Mouse (Mus musculus) forebrain, embryonic 16.5 days (tissue): ENCODE results near the gene Ulk4. TPM values are rescaled to one million over a fixed set of nuclear protein-coding genes. Genes with fewer than 3 reads are reported as not detected.

Source experiments
- ATAC-seq: fragments of 200-750 bp; cut with Nextera tagmentation; 2 replicates; pipeline ENCODE4 v1.8.0; 2017; ENCODE audit warnings: mild to moderate bottlenecking, moderate library complexity
- H3K27ac ChIP-seq: fragments of 300-500 bp; sonication (generic); 2 replicates; pipeline ENCODE4 v1.5.1; 2014; ENCODE audit warnings: low read length, control low read depth
- H3K27me3 ChIP-seq: fragments of 300-500 bp; sonication (generic); replicated peaks from 2 replicates; pipeline ENCODE4 v1.6.1; 2014; ENCODE audit warnings: low read length; ENCODE audit not compliant: control insufficient read depth, insufficient read depth
- H3K36me3 ChIP-seq: fragments of 300-500 bp; sonication (generic); 2 replicates; pipeline ENCODE4 v1.6.1; 2014; ENCODE audit not compliant: control insufficient read depth, insufficient read depth
- H3K4me1 ChIP-seq: fragments of 300-500 bp; sonication (generic); replicated peaks from 2 replicates; pipeline ENCODE4 v1.6.1; 2014; ENCODE audit warnings: low read length; ENCODE audit not compliant: control insufficient read depth, insufficient read depth
- H3K4me2 ChIP-seq: fragments of 300-500 bp; sonication (generic); 2 replicates; pipeline ENCODE4 v1.6.1; 2014; ENCODE audit warnings: mild to moderate bottlenecking, low read length, control low read depth
- H3K4me3 ChIP-seq: fragments of 300-500 bp; sonication (generic); replicated peaks from 2 replicates; pipeline ENCODE4 v1.5.1; 2014; ENCODE audit warnings: mild to moderate bottlenecking, low read length, control low read depth
- H3K9ac ChIP-seq: fragments of 300-500 bp; sonication (generic); replicated peaks from 2 replicates; pipeline ENCODE4 v1.6.1; 2014; ENCODE audit warnings: low read depth, low read length, control low read depth
- H3K9me3 ChIP-seq: fragments of 300-500 bp; sonication (generic); 2 replicates; pipeline ENCODE4 v1.6.1; 2016; ENCODE audit warnings: low read length; ENCODE audit not compliant: control insufficient read depth
- WGBS: fragments of 180-500 bp; shearing (Covaris S2); extraction: QIAGEN DNeasy Blood & Tissue Kit; methylation state at CpG from one replicate; pipeline ENCODE4 v1.1.7; 2014; 5-methylcytosine and 5-hydroxymethylcytosine counted together
- polyA plus RNA-seq: library from polyadenylated mRNA; unstranded; fragments of >200 nt; fragmentation: Nextera tagmentation; extraction: Ambion mirVana; gene quantifications from 2 replicates; pipeline ENCODE4 v1.2.1, GENCODE M21; 2015

Gene Ulk4
- polyA plus RNA-seq, 1 experiment from 2014 or later = 115 TPM

- WGBS = 80% methylated on average over 4 of the region's 4 CpGs
- H3K4me1 ChIP-seq = peaks cover 3% of the 10 kb centered on the region
- H3K27me3 ChIP-seq = no peaks in the 10 kb centered on the region
- no peak overlapping the region for H3K9ac ChIP-seq
- no peak overlapping the region for H3K4me2 ChIP-seq
- no peaks in the 10 kb centered on the region for H3K36me3 ChIP-seq
- H3K27ac ChIP-seq = no peak overlapping the region
- no peak for ATAC-seq
- H3K9me3 ChIP-seq = no peaks in the 10 kb centered on the region
- H3K4me3 ChIP-seq = no peak overlapping the region
Observed at GRCm38 (mm10) chr9:121271561-121271960, 5.4 kb downstream of the Ulk4 start.

- no peak overlapping the region for H3K9ac ChIP-seq
- no peaks in the 10 kb centered on the region for H3K9me3 ChIP-seq
- no peak overlapping the region for H3K4me3 ChIP-seq
- H3K4me1 ChIP-seq = no peaks in the 10 kb centered on the region; the same call in 1 of the 2 replicates
- WGBS = 100% methylated on average over 1 of the region's 1 CpGs
- H3K36me3 ChIP-seq = no peaks in the 10 kb centered on the region
- H3K27me3 ChIP-seq = no peaks in the 10 kb centered on the region
- ATAC-seq = no peak
- no peak overlapping the region for H3K27ac ChIP-seq
- H3K4me2 ChIP-seq = no peak overlapping the region
Observed at GRCm38 (mm10) chr9:121271149-121271548, 5.8 kb downstream of the Ulk4 start.

GRCm38 (mm10) chr9:121265307-121265706 is 11.7 kb downstream of the Ulk4 start:
- no peak overlapping the region for H3K27ac ChIP-seq
- 86% methylated on average over 10 of the region's 10 CpGs for WGBS
- H3K4me3 ChIP-seq = no peak overlapping the region
- ATAC-seq = no peak
- no peak overlapping the region for H3K9ac ChIP-seq
- H3K27me3 ChIP-seq = no peaks in the 10 kb centered on the region
- H3K9me3 ChIP-seq = no peaks in the 10 kb centered on the region
- H3K4me2 ChIP-seq = no peak overlapping the region
- H3K36me3 ChIP-seq = no peaks in the 10 kb centered on the region
- H3K4me1 ChIP-seq = no peaks in the 10 kb centered on the region

DNA sequence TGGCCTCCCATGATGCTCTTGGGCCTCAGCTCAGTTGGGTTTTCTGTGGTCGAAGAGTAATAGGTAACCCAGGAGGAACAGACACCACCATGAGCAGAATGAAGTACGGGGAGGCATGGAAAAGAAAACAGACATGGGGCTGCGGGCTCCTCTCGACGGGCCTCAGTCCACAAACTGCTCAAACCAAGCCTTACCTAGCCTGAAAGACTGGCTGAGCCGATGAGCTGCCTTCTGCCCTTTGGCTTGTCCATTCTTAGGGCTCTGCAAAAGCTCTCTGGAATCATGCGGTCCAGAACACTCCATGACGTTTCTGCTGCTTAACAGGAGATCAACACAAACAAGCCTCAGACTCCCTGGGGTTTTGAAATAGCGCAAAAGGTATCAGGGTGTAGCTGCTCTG is 19.9 kb downstream of the Ulk4 start:
- 86% methylated on average over 9 of the region's 9 CpGs for WGBS
- ATAC-seq = no peak
- H3K9me3 ChIP-seq = no peaks in the 10 kb centered on the region
- H3K27me3 ChIP-seq = no peaks in the 10 kb centered on the region
- no peaks in the 10 kb centered on the region for H3K36me3 ChIP-seq
- no peaks in the 10 kb centered on the region for H3K4me1 ChIP-seq
- H3K27ac ChIP-seq = no peak overlapping the region
- H3K9ac ChIP-seq = no peak overlapping the region
- H3K4me3 ChIP-seq = no peak overlapping the region
- H3K4me2 ChIP-seq = no peak overlapping the region

GRCm38 (mm10) chr9:121254761-121255160 is 22.2 kb downstream of the Ulk4 start:
- no peak overlapping the region for H3K27ac ChIP-seq
- H3K4me3 ChIP-seq = no peak overlapping the region
- no peaks in the 10 kb centered on the region for H3K9me3 ChIP-seq
- H3K4me1 ChIP-seq = no peaks in the 10 kb centered on the region
- no peaks in the 10 kb centered on the region for H3K27me3 ChIP-seq
- H3K4me2 ChIP-seq = no peak overlapping the region
- 95% methylated on average over 13 of the region's 13 CpGs for WGBS
- no peak for ATAC-seq
- H3K36me3 ChIP-seq = no peaks in the 10 kb centered on the region
- H3K9ac ChIP-seq = no peak overlapping the region

DNA sequence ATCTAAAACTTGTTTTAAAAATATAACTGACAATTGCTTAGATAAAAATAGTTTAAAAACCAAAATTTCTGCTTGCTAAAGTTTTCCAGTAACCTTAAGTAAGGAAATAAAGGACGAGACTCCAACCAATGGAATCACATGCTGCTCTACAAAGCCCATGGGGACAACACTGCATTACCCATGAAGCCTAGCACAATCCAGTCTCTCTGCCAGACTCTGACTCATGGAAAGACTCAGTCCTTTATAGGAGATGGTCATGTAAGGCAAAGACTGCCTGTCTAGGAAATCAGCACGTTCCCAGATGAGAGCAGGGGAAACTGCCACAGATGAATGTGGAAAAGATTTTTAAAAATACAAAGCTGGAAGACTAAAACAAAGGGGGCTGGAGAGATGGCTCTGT is 23.0 kb downstream of the Ulk4 start:
- WGBS = 82% methylated on average over 2 of the region's 2 CpGs

GRCm38 (mm10) chr9:121250854-121251253 is 26.1 kb downstream of the Ulk4 start:
- Histone ChIP-seq H3K27ac (no peak overlapping the region), H3K9ac (no peak overlapping the region), H3K4me2 (no peak overlapping the region), H3K4me3 (no peak overlapping the region), H3K9me3 (no peaks in the 10 kb centered on the region), H3K27me3 (no peaks in the 10 kb centered on the region), H3K4me1 (no peaks in the 10 kb centered on the region), H3K36me3 (no peaks in the 10 kb centered on the region)
- 90% methylated on average over 11 of the region's 11 CpGs for WGBS
- no peak for ATAC-seq

More for the DNA sequence above, 23.0 kb downstream of the Ulk4 start:
- Histone ChIP-seq H3K9me3 (no peaks in the 10 kb centered on the region), H3K27me3 (no peaks in the 10 kb centered on the region), H3K4me2 (no peak overlapping the region), H3K4me3 (no peak overlapping the region), H3K9ac (no peak overlapping the region), H3K4me1 (no peaks in the 10 kb centered on the region), H3K36me3 (no peaks in the 10 kb centered on the region), H3K27ac (no peak overlapping the region)
- no peak for ATAC-seq

DNA sequence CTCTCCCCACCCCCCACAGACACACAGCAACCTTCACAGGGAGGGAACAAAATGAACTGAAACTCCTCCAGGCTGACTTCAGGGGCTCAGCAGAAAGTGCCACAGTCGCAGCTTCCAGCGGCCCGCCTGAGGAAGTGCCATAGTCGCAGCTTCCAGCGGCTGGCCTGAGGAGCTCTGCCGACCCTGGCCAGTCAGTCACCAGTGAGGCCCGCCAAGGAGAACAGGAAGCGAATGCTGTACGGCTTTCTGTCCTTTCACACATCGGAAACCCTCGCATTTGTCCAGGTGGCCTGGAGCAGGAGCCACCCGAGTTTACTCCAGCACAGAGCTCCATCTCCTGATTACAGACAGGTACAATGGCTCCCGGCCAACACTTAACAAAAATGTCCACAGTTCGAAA is 27.2 kb downstream of the Ulk4 start:
- no peak overlapping the region for H3K4me2 ChIP-seq
- no peaks in the 10 kb centered on the region for H3K4me1 ChIP-seq
- no peak for ATAC-seq
- H3K36me3 ChIP-seq = no peaks in the 10 kb centered on the region
- no peaks in the 10 kb centered on the region for H3K9me3 ChIP-seq
- H3K9ac ChIP-seq = no peak overlapping the region
- no peak overlapping the region for H3K4me3 ChIP-seq
- H3K27me3 ChIP-seq = no peaks in the 10 kb centered on the region
- no peak overlapping the region for H3K27ac ChIP-seq
- 63% methylated on average over 14 of the region's 14 CpGs for WGBS

DNA sequence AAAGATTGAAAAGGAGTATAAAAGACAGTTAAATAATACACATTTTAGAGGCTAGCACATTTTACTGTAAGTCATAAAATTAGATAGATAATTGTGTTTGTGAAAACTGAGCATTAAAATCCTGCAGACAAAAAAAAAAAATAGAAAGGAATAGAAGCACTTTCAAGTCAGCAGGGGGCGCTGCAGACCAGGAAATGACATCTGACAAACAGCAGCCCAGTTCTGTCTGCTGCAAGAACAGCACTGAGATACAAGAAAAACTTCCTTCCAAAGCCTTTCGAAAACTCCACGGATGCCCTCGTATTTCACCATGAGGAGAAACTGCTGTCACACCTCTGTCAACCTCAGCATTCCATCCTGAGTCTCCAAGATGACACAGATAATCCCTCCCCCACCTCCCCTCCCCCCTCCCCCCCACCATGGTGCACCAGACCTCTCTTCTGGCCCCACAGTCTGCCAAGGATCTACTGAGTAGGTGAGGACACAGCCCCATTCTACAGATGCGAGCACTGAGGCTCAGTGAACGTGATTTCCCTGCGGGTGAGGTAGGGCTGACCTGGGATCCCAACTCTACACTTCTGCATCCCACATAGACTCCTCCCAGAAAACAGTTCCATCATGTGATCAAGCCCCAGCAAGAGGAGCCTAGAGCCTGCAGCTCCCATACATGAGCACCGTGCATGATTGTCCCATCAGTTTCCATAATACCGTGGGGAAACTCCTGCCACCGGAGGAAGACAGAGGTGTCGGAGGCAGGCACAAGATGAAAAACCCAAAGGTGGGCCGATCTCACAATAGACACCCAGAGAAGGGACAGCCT is 28.8 kb downstream of the Ulk4 start:
- H3K4me2 ChIP-seq = no peak overlapping the region
- peak; percentile 49; the same call in 1 of the 2 replicates for ATAC-seq
- 67% methylated on average over 12 of the region's 12 CpGs for WGBS
- H3K36me3 ChIP-seq = no peaks in the 10 kb centered on the region
- H3K27ac ChIP-seq = no peak overlapping the region
- no peaks in the 10 kb centered on the region for H3K9me3 ChIP-seq
- no peaks in the 10 kb centered on the region for H3K4me1 ChIP-seq
- H3K27me3 ChIP-seq = no peaks in the 10 kb centered on the region
- no peak overlapping the region for H3K4me3 ChIP-seq
- H3K9ac ChIP-seq = no peak overlapping the region
